Mouse (Mus musculus): ENCODE measurements at regions not wholly inside any gene's neighbourhood (a gene's known extent, or its start where the extent isn't known, plus 50 kb on each side); places are given as distances from the start of the nearest gene placed in this dataset.

GRCm38 (mm10) chr7:37375044-37375443 is 398.4 kb downstream of the Zfp536 start:
- ATAC-seq (ENCODE audit: poor library complexity, severe bottlenecking): no peak

GRCm38 (mm10) chr7:37375591-37375990 is 397.9 kb downstream of the Zfp536 start:
- ATAC-seq (ENCODE audit: poor library complexity, severe bottlenecking): no peak

- ATAC-seq (ENCODE audit: poor library complexity, severe bottlenecking): no peak
Observed at GRCm38 (mm10) chr7:37376207-37376606, 397.2 kb downstream of the Zfp536 start.

- ATAC-seq (ENCODE audit: poor library complexity, severe bottlenecking): no peak
Observed at GRCm38 (mm10) chr7:37377889-37378521, 395.4 kb downstream of the Zfp536 start.

GRCm38 (mm10) chr7:37387871-37388270 is 385.6 kb downstream of the Zfp536 start:
- no peak for ATAC-seq (ENCODE audit: poor library complexity, severe bottlenecking)

GRCm38 (mm10) chr7:37388843-37389702 is 384.4 kb downstream of the Zfp536 start:
- no peak for ATAC-seq (ENCODE audit: poor library complexity, severe bottlenecking)

- no peak for ATAC-seq (ENCODE audit: poor library complexity, severe bottlenecking)
Observed at GRCm38 (mm10) chr7:37389703-37390087, 383.7 kb downstream of the Zfp536 start.

- no peak for ATAC-seq (ENCODE audit: poor library complexity, severe bottlenecking)
Observed at GRCm38 (mm10) chr7:37390271-37390670, 383.2 kb downstream of the Zfp536 start.

GRCm38 (mm10) chr7:37392122-37392521 is 381.3 kb downstream of the Zfp536 start:
- ATAC-seq (ENCODE audit: poor library complexity, severe bottlenecking): no peak

- no peak for ATAC-seq (ENCODE audit: poor library complexity, severe bottlenecking)
Observed at GRCm38 (mm10) chr7:37392604-37393003, 380.8 kb downstream of the Zfp536 start.

GRCm38 (mm10) chr7:37393071-37393470 is 380.4 kb downstream of the Zfp536 start:
- ATAC-seq (ENCODE audit: poor library complexity, severe bottlenecking): no peak

GRCm38 (mm10) chr7:37394965-37395426 is 378.4 kb downstream of the Zfp536 start:
- no peak for ATAC-seq (ENCODE audit: poor library complexity, severe bottlenecking)

- no peak for ATAC-seq (ENCODE audit: poor library complexity, severe bottlenecking)
Observed at GRCm38 (mm10) chr7:37395881-37396513, 377.4 kb downstream of the Zfp536 start.

- ATAC-seq (ENCODE audit: poor library complexity, severe bottlenecking): no peak
Observed at GRCm38 (mm10) chr7:37403483-37403882, 370.0 kb downstream of the Zfp536 start.

GRCm38 (mm10) chr7:37413350-37413749 is 360.1 kb downstream of the Zfp536 start:
- ATAC-seq (ENCODE audit: poor library complexity, severe bottlenecking): no peak

- ATAC-seq (ENCODE audit: poor library complexity, severe bottlenecking): no peak
Observed at GRCm38 (mm10) chr7:37421704-37422103, 351.7 kb downstream of the Zfp536 start.

Data from megakaryocyte, adult 5-6 weeks (primary cell).